Mouse (Mus musculus) hindlimb bud, embryonic 11.5 days (tissue): ENCODE measurements around the gene Uba2.

Source experiments
- DNase-seq: peaks from one replicate; pipeline ENCODE4 v3.0.0-alpha.2; 2012; ENCODE audit warnings: low read depth, low spot score; ENCODE audit errors: extremely low spot score

The Uba2 gene

DNA sequence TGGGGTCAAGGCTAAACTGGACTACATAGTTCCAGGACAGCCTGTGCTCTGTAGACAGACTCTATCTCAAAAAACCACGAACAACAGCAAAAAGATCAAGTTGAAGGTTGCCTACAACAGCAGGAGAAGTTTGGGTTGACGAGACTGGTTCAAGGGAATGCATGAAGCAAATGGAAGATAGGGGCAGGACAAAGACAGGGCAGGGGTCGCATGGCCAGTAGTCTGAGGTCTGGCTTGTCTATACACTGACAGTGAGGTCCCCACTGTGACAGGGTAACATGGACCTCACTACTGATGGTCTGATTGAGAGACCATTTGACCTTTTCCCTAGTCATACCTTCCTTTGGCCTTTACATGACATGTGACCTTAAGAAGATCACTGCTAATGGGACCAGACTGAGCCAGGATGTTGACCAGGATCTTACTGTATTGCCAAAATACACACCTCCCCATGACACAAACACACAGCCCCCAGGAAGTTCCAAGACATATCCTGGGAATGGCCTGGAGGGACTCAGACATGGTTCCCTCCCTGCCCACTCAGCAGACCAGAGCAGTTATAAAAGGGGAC, 74.4 kb downstream of the Uba2 start, which contains the start of gene Scgb1b30:
Scgb1b30 (plus strand) TSS at position 521 of the 571 bp plus-strand sequence.
- no peak for DNase-seq
